Mouse (Mus musculus) cortical plate, adult 2 months (tissue): ENCODE measurements at regions not wholly inside any gene's neighbourhood (a gene's known extent, or its start where the extent isn't known, plus 50 kb on each side); places are given as distances from the start of the nearest gene placed in this dataset.

Experiments used
- H3K27ac ChIP-seq: fragments of 200-500 bp; 2 replicates; pipeline ENCODE4 v1.5.1; 2012; ENCODE audit warnings: low read length, control low read depth, inconsistent platforms; ENCODE audit not compliant: insufficient read depth
- H3K4me1 ChIP-seq: fragments of 200-500 bp; 2 replicates; pipeline ENCODE4 v1.6.1; 2011; ENCODE audit warnings: low read length; ENCODE audit not compliant: control insufficient read depth, insufficient read depth
- H3K4me3 ChIP-seq: fragments of 200-500 bp; 2 replicates; pipeline ENCODE4 v1.5.1; 2011; ENCODE audit warnings: mild to moderate bottlenecking, low read length, control low read depth; ENCODE audit not compliant: insufficient read depth
- CTCF ChIP-seq: fragments of 200-500 bp; IDR thresholded peaks from 2 replicates; pipeline ENCODE4 v1.5.1; 2011; ENCODE audit warnings: mild to moderate bottlenecking, control low read depth, low read length; ENCODE audit not compliant: insufficient read depth; ENCODE audit errors: extremely low read depth
- POLR2A ChIP-seq: fragments of 200-500 bp; IDR thresholded peaks from 2 replicates; pipeline ENCODE4 v1.6.1; 2011; ENCODE audit warnings: mild to moderate bottlenecking, low read length, control low read depth; ENCODE audit not compliant: insufficient read depth; ENCODE audit errors: extremely low read depth

DNA sequence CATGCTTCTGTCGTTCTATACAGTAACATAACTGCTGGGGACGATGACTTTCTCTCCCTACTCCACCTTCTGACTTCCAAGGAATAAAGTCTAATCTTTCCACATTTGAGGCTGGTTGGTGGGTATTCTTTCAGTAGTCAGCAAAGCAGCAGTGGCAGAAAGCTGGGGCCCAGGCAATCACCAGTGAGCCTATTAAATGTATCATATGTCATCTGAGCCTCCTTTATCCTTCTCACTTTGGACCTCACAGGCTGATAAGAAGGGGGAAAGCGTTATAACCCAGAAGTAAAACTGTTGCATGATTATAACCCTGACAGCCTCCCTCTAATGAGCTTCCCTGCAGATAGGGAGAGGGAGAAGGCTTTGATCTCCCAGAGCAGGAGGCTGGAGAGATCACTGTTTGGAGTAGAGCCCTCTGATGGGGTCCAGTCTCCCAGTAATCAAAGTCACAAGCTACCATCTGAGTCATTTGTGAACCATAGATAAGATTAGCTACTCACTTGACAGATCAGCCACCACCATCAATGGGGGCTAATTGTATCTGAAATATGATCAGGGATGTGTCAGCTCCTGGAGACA, 241.7 kb upstream of the Nt5c1b start:
- TF ChIP-seq CTCF (no peak), POLR2A (no peak)
- no peak overlapping the region for H3K27ac ChIP-seq
- H3K4me1 ChIP-seq = no peaks in the 10 kb centered on the region
- H3K4me3 ChIP-seq = no peak overlapping the region

DNA sequence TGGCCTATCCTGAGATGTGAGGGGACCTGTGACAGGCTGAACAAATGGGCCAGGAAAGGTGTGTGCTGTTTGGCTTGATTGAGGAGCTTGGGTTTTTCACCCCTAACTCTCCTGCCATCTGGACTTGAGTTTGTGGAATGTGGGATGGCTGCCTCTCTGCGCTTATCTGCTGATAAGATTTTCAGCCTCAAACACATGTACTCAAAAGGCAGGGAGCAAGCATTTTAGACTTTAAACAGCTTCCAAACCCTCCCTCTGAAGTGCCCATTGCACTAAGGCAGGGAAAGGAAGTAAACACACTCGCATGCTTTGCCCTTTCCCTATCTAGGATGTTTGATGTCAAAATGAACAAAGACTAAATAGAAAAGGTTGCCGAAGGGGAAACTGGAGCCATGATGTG, 235.6 kb upstream of the Nt5c1b start:
- no peak overlapping the region for H3K27ac ChIP-seq
- H3K4me3 ChIP-seq = no peak overlapping the region
- no peaks in the 10 kb centered on the region for H3K4me1 ChIP-seq
- TF ChIP-seq POLR2A (no peak), CTCF (no peak)

DNA sequence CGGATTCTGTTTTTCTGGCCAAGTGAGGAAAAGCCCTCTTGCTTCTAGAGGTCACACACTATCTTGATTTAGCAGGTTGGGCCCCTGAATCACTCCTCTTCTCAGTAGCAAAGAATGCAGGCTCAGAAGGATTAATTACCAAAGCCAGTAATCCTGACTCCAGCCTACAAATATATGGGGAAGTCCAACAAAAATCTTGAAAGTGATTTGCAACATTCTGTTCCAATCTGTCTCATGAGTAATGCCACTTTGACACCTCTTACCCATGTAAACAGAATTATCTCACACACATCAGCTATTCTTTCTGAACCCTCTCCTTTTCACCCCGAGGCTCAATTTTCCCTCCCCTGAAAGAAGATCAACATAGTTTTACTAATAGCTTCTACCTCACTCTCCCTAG, 233.9 kb upstream of the Nt5c1b start:
- Histone ChIP-seq H3K4me3 (no peak overlapping the region), H3K27ac (no peak overlapping the region), H3K4me1 (no peaks in the 10 kb centered on the region)
- TF ChIP-seq POLR2A (no peak), CTCF (no peak)

DNA sequence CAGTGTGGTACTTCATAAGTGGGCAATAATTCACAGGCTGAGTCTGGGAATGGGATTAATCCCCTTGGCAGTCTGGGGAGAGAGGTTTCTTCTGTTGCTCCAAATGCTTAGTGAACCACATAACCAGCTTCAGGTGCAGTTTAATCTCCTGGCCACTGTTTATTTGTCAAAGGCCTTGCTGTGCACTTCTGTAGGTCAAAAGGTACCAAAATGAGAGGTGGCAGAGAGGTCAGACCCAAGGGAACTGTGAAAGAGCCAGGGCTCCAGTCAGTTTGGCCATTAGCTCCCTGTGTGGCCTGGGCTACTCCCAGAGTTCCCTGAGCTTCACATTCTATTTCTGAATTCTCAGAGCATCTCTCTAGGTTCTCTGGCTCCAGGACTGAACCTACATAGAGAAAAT, 229.6 kb upstream of the Nt5c1b start:
- TF ChIP-seq POLR2A (no peak), CTCF (no peak)
- H3K27ac ChIP-seq = no peak overlapping the region
- no peak overlapping the region for H3K4me3 ChIP-seq
- H3K4me1 ChIP-seq = no peaks in the 10 kb centered on the region

DNA sequence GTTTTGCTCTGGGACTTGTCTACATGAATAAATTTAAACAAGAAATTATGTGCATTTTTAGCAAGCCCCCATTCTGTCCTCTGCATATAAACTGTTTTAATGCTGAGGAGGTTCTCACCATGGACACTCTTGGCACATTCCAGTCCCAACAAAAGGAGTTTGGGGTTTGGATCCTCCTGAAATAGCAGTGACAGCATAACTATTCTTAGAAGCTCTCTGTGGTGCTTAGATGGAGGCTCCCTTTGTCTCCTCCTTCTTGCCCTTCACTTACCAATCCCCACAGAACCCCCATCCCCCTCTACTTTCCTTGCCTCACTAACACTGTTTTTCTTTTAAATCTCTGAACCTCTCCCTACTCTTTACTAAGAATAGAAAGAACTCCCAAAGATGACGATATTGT, 208.9 kb upstream of the Nt5c1b start:
- H3K27ac ChIP-seq = no peak overlapping the region
- H3K4me3 ChIP-seq = no peak overlapping the region
- no peaks in the 10 kb centered on the region; the same call in 1 of the 2 replicates for H3K4me1 ChIP-seq
- TF ChIP-seq POLR2A = no peak
- TF ChIP-seq CTCF = no peak

DNA sequence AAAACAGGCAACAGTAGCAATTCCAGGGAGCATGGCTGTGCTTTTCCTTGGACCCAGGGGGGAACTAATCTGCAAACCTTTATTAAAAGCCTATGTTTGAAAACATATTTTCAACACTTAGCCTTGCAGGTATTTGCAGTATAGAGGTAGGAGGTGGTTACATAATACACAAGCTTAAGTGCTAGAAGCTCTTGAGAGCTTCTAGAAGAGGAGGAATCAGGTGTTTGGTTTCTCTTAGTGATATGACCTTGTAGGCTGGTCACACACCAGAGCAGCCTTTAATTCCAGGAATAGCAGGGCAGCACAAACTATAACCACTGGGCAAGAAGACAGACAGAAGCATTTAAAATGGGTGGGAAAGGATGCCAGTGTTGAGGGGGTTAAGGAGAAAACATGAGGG, 201.7 kb upstream of the Nt5c1b start:
- H3K4me3 ChIP-seq = no peak overlapping the region
- no peak overlapping the region for H3K27ac ChIP-seq
- no peak for TF ChIP-seq POLR2A
- TF ChIP-seq CTCF = no peak
- H3K4me1 ChIP-seq = no peaks in the 10 kb centered on the region

DNA sequence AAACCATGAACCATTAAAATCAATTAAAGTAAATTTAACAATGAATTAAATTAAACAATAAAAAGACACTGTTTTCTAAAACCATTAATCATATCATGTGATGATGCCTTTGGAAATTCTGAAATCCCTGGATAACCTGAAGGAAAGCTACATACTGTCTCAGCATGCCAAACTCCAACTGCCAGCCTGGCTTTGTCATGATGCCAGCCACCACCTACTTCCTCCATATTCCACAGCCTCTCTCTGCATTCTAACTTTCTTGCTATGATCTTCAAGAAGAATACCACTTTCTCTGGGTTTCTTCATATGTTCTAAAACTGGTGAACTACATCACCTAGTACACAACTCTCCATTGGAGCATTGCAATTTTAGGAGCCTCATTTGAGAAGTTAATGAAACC, 201.2 kb upstream of the Nt5c1b start:
- TF ChIP-seq POLR2A (no peak), CTCF (no peak)

DNA sequence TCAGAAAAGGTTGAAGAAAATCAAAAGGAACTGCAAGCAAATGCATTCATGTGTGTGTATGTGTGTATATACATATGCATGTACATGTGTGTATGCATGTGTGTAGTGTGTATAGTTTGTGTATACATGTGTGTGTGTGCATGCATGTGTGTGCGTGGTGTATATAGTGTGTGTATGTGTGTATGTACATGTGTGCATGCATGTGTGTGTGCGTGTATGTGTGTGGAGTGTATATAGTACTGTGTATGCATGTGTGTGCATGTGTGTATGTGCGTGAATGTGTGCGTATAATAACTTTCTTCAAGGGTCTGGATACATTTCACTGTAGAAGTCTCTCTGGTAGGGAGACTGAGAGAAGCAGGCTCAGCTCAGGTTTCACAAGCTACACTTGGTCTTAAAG, 191.1 kb upstream of the Nt5c1b start:
- Histone ChIP-seq H3K4me3 (no peak overlapping the region), H3K4me1 (no peaks in the 10 kb centered on the region), H3K27ac (no peak overlapping the region)
- no peak for TF ChIP-seq POLR2A
- no peak for TF ChIP-seq CTCF

More for the DNA sequence above, 201.2 kb upstream of the Nt5c1b start:
- H3K4me1 ChIP-seq = no peaks in the 10 kb centered on the region
- no peak overlapping the region for H3K4me3 ChIP-seq
- no peak overlapping the region for H3K27ac ChIP-seq

DNA sequence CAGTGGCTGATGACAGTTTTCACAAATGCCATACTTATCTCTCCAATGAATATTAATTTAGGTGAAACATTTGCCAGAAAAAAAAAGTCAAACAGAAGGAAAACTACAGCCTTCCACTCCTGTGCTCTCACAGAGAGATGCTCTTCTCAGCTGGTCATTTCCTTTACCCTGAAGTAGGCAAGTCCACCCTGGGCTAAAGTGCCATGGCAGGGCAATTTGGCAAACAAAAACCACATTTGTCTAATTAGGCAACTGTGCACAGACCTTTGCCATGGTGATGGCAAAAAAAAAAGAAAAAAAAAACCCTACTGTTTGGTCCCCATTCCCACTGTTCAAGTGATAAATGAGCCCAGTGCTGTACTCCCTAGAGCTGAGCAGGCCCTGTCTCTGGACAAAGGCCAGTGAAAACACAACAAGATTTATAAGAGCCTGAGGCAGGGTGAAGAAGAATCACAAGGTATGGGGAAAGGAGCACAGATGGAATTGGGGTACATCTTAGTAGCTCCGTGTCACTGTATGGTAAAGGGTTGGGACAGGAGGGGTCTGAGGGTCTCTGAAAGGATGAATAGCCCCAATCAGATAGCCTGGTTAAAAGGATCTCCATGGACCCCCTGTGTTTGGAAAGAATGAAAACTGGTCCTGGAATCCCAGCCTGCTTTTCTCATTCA, 190.5 kb upstream of the Nt5c1b start:
- H3K4me3 ChIP-seq = no peak overlapping the region
- no peaks in the 10 kb centered on the region for H3K4me1 ChIP-seq
- H3K27ac ChIP-seq = no peak overlapping the region
- TF ChIP-seq POLR2A (no peak), CTCF (no peak)

DNA sequence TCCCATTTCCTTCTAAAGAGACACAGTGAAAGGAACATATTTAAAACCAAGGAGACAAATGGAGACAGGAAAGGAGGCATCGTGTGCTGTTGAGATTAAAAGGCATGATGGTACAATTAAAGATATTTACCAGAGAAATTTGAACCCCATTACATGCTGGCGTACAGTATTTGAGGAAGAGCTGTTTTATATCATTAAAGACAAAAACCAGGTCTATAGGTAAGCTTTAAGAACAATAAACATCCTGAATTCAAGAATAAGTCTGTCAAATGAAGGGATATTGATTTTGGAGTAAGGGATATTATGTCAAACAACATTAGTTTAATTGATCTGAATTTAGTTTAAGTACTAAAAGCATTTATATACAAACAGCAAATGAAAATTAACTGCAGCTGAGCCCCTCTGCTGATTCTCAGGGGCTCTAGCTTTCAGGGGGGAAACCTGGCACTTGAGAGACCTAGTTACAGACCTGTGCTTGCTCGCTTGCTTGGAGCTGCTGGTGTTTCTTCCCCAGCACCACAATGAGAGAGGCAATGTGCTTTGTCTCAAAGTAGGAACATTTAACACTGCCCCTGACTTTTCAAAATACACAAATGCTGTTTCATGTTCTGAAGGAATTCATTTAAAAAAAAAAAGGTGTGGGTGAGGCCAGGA, 189.8 kb upstream of the Nt5c1b start:
- TF ChIP-seq POLR2A (no peak), CTCF (no peak)
- no peak overlapping the region for H3K4me3 ChIP-seq
- H3K27ac ChIP-seq = no peak overlapping the region
- no peaks in the 10 kb centered on the region for H3K4me1 ChIP-seq
